Mouse (Mus musculus): ENCODE measurements around the gene Srsf3. TPM values are rescaled to one million over a fixed set of nuclear protein-coding genes. Genes with fewer than 3 reads are reported as not detected.
"Not testable (repeated sequence)": the region's sequence is repeated elsewhere in the genome, so short reads cannot be mapped to it uniquely, and the experiment has no call there.

The Srsf3 gene
- polyA plus RNA-seq, 1 experiment from 2014 or later: 884 TPM

- Histone ChIP-seq H3K4me1 (peaks cover 29% of the 10 kb centered on the region), H3K27ac (no peak overlapping the region), H3K27me3 (ENCODE audit: poor library complexity, severe bottlenecking) (no peaks in the 10 kb centered on the region), H3K36me3 (replicated peaks) (no peaks in the 10 kb centered on the region), H3K9me3 (no peaks in the 10 kb centered on the region), H3K4me3 (no peak overlapping the region)
- no peak for DNase-seq (ENCODE audit: extremely low spot score, low spot score)
- WGBS: 81% methylated on average over 2 of the region's 2 CpGs
Observed at GRCm38 (mm10) chr17:29063988-29064285, 31.5 kb downstream of the Srsf3 start.

GRCm38 (mm10) chr17:29065245-29065940, 33.0 kb downstream of the Srsf3 start:
- Histone ChIP-seq H3K27me3 (ENCODE audit: poor library complexity, severe bottlenecking) (no peaks in the 10 kb centered on the region), H3K4me3 (no peak overlapping the region), H3K27ac (no peak overlapping the region), H3K4me1 (peaks cover 37% of the 10 kb centered on the region), H3K36me3 (replicated peaks) (no peaks in the 10 kb centered on the region), H3K9me3 (no peaks in the 10 kb centered on the region)
- no peak for DNase-seq (ENCODE audit: extremely low spot score, low spot score)
- 81% methylated on average over 21 of the region's 21 CpGs for WGBS

GRCm38 (mm10) chr17:29065971-29066370, 33.5 kb downstream of the Srsf3 start:
- H3K27ac ChIP-seq: no peak overlapping the region
- no peaks in the 10 kb centered on the region for H3K9me3 ChIP-seq
- no peaks in the 10 kb centered on the region for H3K36me3 ChIP-seq (replicated peaks)
- no peak for DNase-seq (ENCODE audit: extremely low spot score, low spot score)
- peaks cover 41% of the 10 kb centered on the region for H3K4me1 ChIP-seq
- H3K4me3 ChIP-seq: no peak overlapping the region
- WGBS: 94% methylated on average over 3 of the region's 3 CpGs
- H3K27me3 ChIP-seq (ENCODE audit: poor library complexity, severe bottlenecking): no peaks in the 10 kb centered on the region

GRCm38 (mm10) chr17:29067416-29067815, 35.0 kb downstream of the Srsf3 start:
- peaks cover 44% of the 10 kb centered on the region for H3K4me1 ChIP-seq
- H3K36me3 ChIP-seq (replicated peaks); H3K27ac ChIP-seq; DNase-seq (ENCODE audit: extremely low spot score, low spot score); H3K27me3 ChIP-seq (ENCODE audit: poor library complexity, severe bottlenecking); H3K4me3 ChIP-seq; H3K9me3 ChIP-seq: not testable (repeated sequence)
- WGBS: 90% methylated on average over 3 of the region's 3 CpGs

- H3K27ac ChIP-seq: no peak overlapping the region
- 58% methylated on average over 5 of the region's 5 CpGs for WGBS
- H3K9me3 ChIP-seq: no peaks in the 10 kb centered on the region
- H3K36me3 ChIP-seq (replicated peaks): no peaks in the 10 kb centered on the region
- H3K4me1 ChIP-seq: peaks cover 44% of the 10 kb centered on the region
- DNase-seq (ENCODE audit: extremely low spot score, low spot score): no peak
- H3K27me3 ChIP-seq (ENCODE audit: poor library complexity, severe bottlenecking): peaks cover 7% of the 10 kb centered on the region; the same call in 1 of the 2 replicates
- H3K4me3 ChIP-seq: no peak overlapping the region
Observed at GRCm38 (mm10) chr17:29067847-29068246, 35.4 kb downstream of the Srsf3 start.

GRCm38 (mm10) chr17:29069063-29069462, 36.6 kb downstream of the Srsf3 start:
- H3K27ac ChIP-seq: peak overlapping the region; percentile 35; the same call in 1 of the 2 replicates
- H3K4me1 ChIP-seq: peaks cover 44% of the 10 kb centered on the region
- no peaks in the 10 kb centered on the region for H3K36me3 ChIP-seq (replicated peaks)
- peaks cover 12% of the 10 kb centered on the region; the same call in 1 of the 2 replicates for H3K27me3 ChIP-seq (ENCODE audit: poor library complexity, severe bottlenecking)
- H3K4me3 ChIP-seq: no peak overlapping the region
- DNase-seq (ENCODE audit: extremely low spot score, low spot score): no peak
- no peaks in the 10 kb centered on the region for H3K9me3 ChIP-seq
- WGBS: 79% methylated on average over 10 of the region's 10 CpGs

- WGBS: 84% methylated on average over 5 of the region's 5 CpGs
- Histone ChIP-seq H3K27ac (no peak overlapping the region), H3K4me3 (no peak overlapping the region), H3K4me1 (peaks cover 49% of the 10 kb centered on the region), H3K36me3 (replicated peaks) (no peaks in the 10 kb centered on the region), H3K27me3 (ENCODE audit: poor library complexity, severe bottlenecking) (peaks cover 12% of the 10 kb centered on the region; the same call in 1 of the 2 replicates), H3K9me3 (no peaks in the 10 kb centered on the region)
- no peak for DNase-seq (ENCODE audit: extremely low spot score, low spot score)
Observed at GRCm38 (mm10) chr17:29071820-29072219, 39.4 kb downstream of the Srsf3 start.

GRCm38 (mm10) chr17:29072701-29073307, 40.4 kb downstream of the Srsf3 start:
- Histone ChIP-seq H3K4me3 (no peak overlapping the region), H3K27ac (peak overlapping the region; percentile 4), H3K9me3 (no peaks in the 10 kb centered on the region), H3K27me3 (ENCODE audit: poor library complexity, severe bottlenecking) (peaks cover 16% of the 10 kb centered on the region), H3K4me1 (peaks cover 51% of the 10 kb centered on the region), H3K36me3 (replicated peaks) (no peaks in the 10 kb centered on the region)
- DNase-seq (ENCODE audit: extremely low spot score, low spot score): no peak
- 20% methylated on average over 11 of the region's 11 CpGs for WGBS

GRCm38 (mm10) chr17:29073313-29073712, 40.9 kb downstream of the Srsf3 start:
- H3K4me3 ChIP-seq: no peak overlapping the region
- H3K9me3 ChIP-seq: no peaks in the 10 kb centered on the region
- H3K36me3 ChIP-seq (replicated peaks): no peaks in the 10 kb centered on the region
- no peak for DNase-seq (ENCODE audit: extremely low spot score, low spot score)
- peaks cover 18% of the 10 kb centered on the region for H3K27me3 ChIP-seq (ENCODE audit: poor library complexity, severe bottlenecking)
- H3K4me1 ChIP-seq: peaks cover 55% of the 10 kb centered on the region
- WGBS: 67% methylated on average over 5 of the region's 5 CpGs
- peak overlapping the region; percentile 4; the same call in 1 of the 2 replicates for H3K27ac ChIP-seq

- DNase-seq (ENCODE audit: extremely low spot score, low spot score): no peak
- Histone ChIP-seq H3K4me1 (peaks cover 55% of the 10 kb centered on the region), H3K4me3 (no peak overlapping the region), H3K9me3 (no peaks in the 10 kb centered on the region), H3K27me3 (ENCODE audit: poor library complexity, severe bottlenecking) (peaks cover 26% of the 10 kb centered on the region), H3K36me3 (replicated peaks) (no peaks in the 10 kb centered on the region), H3K27ac (no peak overlapping the region)
- WGBS: 76% methylated on average over 13 of the region's 13 CpGs
Observed at GRCm38 (mm10) chr17:29074085-29074484, 41.7 kb downstream of the Srsf3 start.

- DNase-seq (ENCODE audit: extremely low spot score, low spot score): no peak
- Histone ChIP-seq H3K36me3 (replicated peaks) (no peaks in the 10 kb centered on the region), H3K4me1 (peaks cover 57% of the 10 kb centered on the region), H3K27me3 (ENCODE audit: poor library complexity, severe bottlenecking) (peaks cover 46% of the 10 kb centered on the region), H3K9me3 (no peaks in the 10 kb centered on the region), H3K4me3 (no peak overlapping the region), H3K27ac (no peak overlapping the region)
- WGBS: 87% methylated on average over 8 of the region's 8 CpGs
Observed at GRCm38 (mm10) chr17:29076235-29076634, 43.8 kb downstream of the Srsf3 start.

GRCm38 (mm10) chr17:29077786-29078509, 45.5 kb downstream of the Srsf3 start:
- H3K4me1 ChIP-seq: peaks cover 54% of the 10 kb centered on the region
- H3K9me3 ChIP-seq: no peaks in the 10 kb centered on the region
- H3K27ac ChIP-seq: peak overlapping the region; percentile 79
- DNase-seq (ENCODE audit: extremely low spot score, low spot score): peak; percentile 35
- 23% methylated on average over 14 of the region's 14 CpGs for WGBS
- peaks cover 55% of the 10 kb centered on the region for H3K27me3 ChIP-seq (ENCODE audit: poor library complexity, severe bottlenecking)
- H3K36me3 ChIP-seq (replicated peaks): no peaks in the 10 kb centered on the region
- peak overlapping the region; percentile 40 for H3K4me3 ChIP-seq

All from forebrain, embryonic 10.5 days (tissue).